Mouse (Mus musculus) liver, embryonic 14.5 days (tissue): ENCODE measurements around the gene Col16a1. TPM values are rescaled to one million over a fixed set of nuclear protein-coding genes. Genes with fewer than 3 reads are reported as not detected.

Experiments used
- ATAC-seq: fragments of 200-750 bp; cut with Nextera tagmentation; 2 replicates; pipeline ENCODE4 v1.8.0; 2017; ENCODE audit warnings: moderate number of reproducible peaks, mild to moderate bottlenecking, moderate library complexity; ENCODE audit not compliant: insufficient read depth
- DNase-seq, 3 experiments: peaks; one replicate each; pipeline ENCODE4 v3.0.0-alpha.2; 2012 to 2013; ENCODE audit warnings: low read depth in 3 of 3, low spot score in 3 of 3
- H3K27ac ChIP-seq: fragments of 300-500 bp; sonication (generic); 2 replicates; pipeline ENCODE4 v1.5.1; 2014; ENCODE audit warnings: moderate library complexity, mild to moderate bottlenecking, control low read depth, inconsistent platforms
- H3K27me3 ChIP-seq: fragments of 300-500 bp; sonication (generic); 2 replicates; pipeline ENCODE4 v1.6.1; 2014; ENCODE audit warnings: mild to moderate bottlenecking, low read length, moderate library complexity; ENCODE audit not compliant: control insufficient read depth, insufficient read depth
- H3K36me3 ChIP-seq: fragments of 300-500 bp; sonication (generic); replicated peaks from 2 replicates; pipeline ENCODE4 v1.6.1; 2014; ENCODE audit warnings: low read depth; ENCODE audit not compliant: control insufficient read depth, insufficient read depth
- H3K4me1 ChIP-seq, 2 experiments: fragments of 200-500 bp in 1 of 2; fragments of 300-500 bp in 1 of 2; sonication (generic) in 1 of 2; replicated peaks; 2 replicates each; pipeline ENCODE4 v1.6.1; 2012 to 2014; ENCODE audit warnings: antibody characterized with exemption in 1 of 2, inconsistent platforms in 1 of 2, low read length in 1 of 2; ENCODE audit not compliant: control insufficient read depth in 2 of 2, insufficient read depth in 2 of 2
- H3K4me2 ChIP-seq: fragments of 300-500 bp; sonication (generic); 2 replicates; pipeline ENCODE4 v1.6.1; 2014; ENCODE audit warnings: low read depth, mild to moderate bottlenecking, control low read depth, moderate library complexity
- H3K4me3 ChIP-seq, 2 experiments: fragments of 200-500 bp in 1 of 2; fragments of 300-500 bp in 1 of 2; sonication (generic) in 1 of 2; 2 replicates each; pipeline ENCODE4 v1.5.1; 2012 to 2014; ENCODE audit warnings: low read depth in 2 of 2, low read length in 2 of 2, mild to moderate bottlenecking in 2 of 2, control low read depth in 1 of 2, inconsistent platforms in 1 of 2, moderate library complexity in 1 of 2; ENCODE audit not compliant: insufficient read depth in 1 of 2
- H3K9ac ChIP-seq: fragments of 300-500 bp; sonication (generic); replicated peaks from 2 replicates; pipeline ENCODE4 v1.6.1; 2014; ENCODE audit warnings: mild to moderate bottlenecking, control low read depth, moderate library complexity
- H3K9me3 ChIP-seq: fragments of 300-500 bp; sonication (generic); 2 replicates; pipeline ENCODE4 v1.6.1; 2016; ENCODE audit warnings: low read length, mixed read lengths; ENCODE audit not compliant: control insufficient read depth
- CTCF ChIP-seq: IDR thresholded peaks from 2 replicates; pipeline ENCODE4 v1.5.1; 2016; ENCODE audit warnings: antibody characterized with exemption, low read depth, control low read depth
- EP300 ChIP-seq: IDR thresholded peaks from 2 replicates; pipeline ENCODE4 v1.6.1; 2016; ENCODE audit warnings: antibody characterized with exemption, low read depth
- WGBS: fragments of 180-500 bp; shearing (Covaris S2); extraction: QIAGEN DNeasy Blood & Tissue Kit; methylation state at CpG from one replicate; pipeline ENCODE4 v1.1.7; 2014; ENCODE audit not compliant: insufficient replicate concordance; 5-methylcytosine and 5-hydroxymethylcytosine counted together
- polyA plus RNA-seq, 2 experiments: library from polyadenylated mRNA; depleted of rRNA in 1 of 2; stranded (reverse) in 1 of 2; unstranded in 1 of 2; fragments of >200 nt; fragmentation: Nextera tagmentation in 1 of 2; extraction: Ambion mirVana in 1 of 2; gene quantifications; 2 replicates each; pipeline versions ENCODE4 v1.2.1 to v1.2.3; 2012 to 2014

Col16a1 gene
- polyA plus RNA-seq (2012; rRNA removed) (2.0 and 3.0 TPM in 2 replicates), polyA plus RNA-seq (2014; fragmentation: Nextera tagmentation; extraction: Ambion mirVana) (1.5 and 2.3 TPM in 2 replicates)

DNA sequence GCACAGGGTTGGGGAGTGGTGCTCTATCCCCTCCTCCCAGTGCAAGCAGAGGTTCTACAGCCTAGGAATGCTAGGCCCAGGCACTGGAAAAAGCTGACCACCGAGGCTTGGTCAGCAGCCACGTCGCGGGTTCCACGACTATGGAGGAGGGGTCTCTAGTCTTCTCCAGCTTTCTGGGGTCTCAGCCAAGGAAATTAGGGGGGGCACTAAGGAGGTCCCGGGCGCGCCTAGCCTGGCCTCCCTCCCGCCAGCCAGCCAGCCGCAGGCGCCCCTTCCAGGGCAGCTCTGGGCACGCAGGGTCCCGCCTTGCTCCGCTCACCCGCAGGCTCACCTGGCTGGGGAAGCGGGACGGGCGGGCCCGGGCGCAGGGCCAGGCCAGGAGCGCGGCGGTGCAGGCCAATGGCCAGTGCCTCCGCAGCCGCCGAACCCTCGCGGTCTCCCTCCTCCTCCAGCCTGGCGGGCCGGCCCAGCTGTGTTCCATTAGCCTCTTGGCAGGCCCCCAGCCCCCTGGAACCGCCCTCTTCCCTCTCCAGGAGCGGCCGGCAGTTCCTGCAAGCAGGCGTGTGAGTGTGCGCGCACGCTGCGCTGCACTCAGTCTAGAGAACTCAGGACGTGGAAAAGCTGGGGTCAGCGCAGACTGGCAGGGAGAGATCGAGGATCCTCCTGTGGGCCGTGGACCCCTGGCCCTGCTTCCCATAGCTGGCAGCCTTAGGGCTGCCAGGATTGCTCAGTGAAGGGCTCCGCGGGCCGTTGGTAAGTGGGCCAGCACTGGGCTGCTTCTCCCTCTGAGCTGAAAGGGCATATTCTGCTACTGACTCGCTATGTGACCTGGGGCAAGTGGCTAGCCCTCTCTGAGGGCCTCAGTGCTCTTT, at the start of gene Col16a1:
Col16a1 (plus strand) TSS at position 510 of the 872 bp plus-strand sequence.
- no peaks in the 10 kb centered on the region for H3K4me1 ChIP-seq
- peaks cover 6% of the 10 kb centered on the region for H3K27me3 ChIP-seq
- no peaks in the 10 kb centered on the region for H3K36me3 ChIP-seq
- no peaks in the 10 kb centered on the region for H3K9me3 ChIP-seq
- no peak for TF ChIP-seq CTCF
- no peak for TF ChIP-seq EP300
- no peak within 1 kb of the TSS for H3K27ac ChIP-seq
- H3K9ac ChIP-seq: no peak within 1 kb of the TSS
- peak within 1 kb of the TSS; percentile 22 for H3K4me2 ChIP-seq
- 8% methylated on average over 43 of the region's 46 CpGs for WGBS
- 0 out of 4 replicates have a peak within 1 kb of the TSS, but pooled peaks of 1 of the 2 experiments have one; percentile 0 for H3K4me3 ChIP-seq
- no peak for DNase-seq
- ATAC-seq: no peak

DNA sequence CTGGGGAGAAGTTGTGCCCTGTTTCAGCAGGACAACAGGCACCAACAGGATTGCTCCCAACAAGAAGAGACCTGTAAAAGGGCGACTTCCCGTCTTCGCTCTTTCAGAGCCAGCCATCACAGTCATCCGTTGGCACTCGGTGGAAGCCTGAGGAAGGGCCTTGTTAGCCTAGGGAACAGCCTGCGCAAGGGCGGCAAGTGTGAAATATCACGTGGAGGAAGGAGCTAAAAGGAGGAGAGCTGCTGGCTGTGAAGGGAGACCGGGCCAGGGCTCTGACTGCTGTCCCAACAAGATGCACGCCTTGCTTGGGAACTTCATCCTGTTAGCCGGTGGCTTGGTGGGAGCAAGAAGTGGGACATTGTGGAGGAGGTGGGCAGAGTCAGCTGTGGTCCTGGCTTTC, 49.5 kb upstream of the Col16a1 start:
- Histone ChIP-seq H3K4me3 (no peak overlapping the region), H3K27ac (no peak overlapping the region), H3K9ac (no peak overlapping the region), H3K4me2 (no peak overlapping the region), H3K36me3 (no peaks in the 10 kb centered on the region), H3K9me3 (no peaks in the 10 kb centered on the region), H3K4me1 (no peaks in the 10 kb centered on the region), H3K27me3 (no peaks in the 10 kb centered on the region; the same call in 1 of the 2 replicates)
- ATAC-seq (no peak), DNase-seq (no peak)
- TF ChIP-seq CTCF (no peak), EP300 (no peak)
- WGBS: 43% methylated on average over 11 of the region's 11 CpGs

DNA sequence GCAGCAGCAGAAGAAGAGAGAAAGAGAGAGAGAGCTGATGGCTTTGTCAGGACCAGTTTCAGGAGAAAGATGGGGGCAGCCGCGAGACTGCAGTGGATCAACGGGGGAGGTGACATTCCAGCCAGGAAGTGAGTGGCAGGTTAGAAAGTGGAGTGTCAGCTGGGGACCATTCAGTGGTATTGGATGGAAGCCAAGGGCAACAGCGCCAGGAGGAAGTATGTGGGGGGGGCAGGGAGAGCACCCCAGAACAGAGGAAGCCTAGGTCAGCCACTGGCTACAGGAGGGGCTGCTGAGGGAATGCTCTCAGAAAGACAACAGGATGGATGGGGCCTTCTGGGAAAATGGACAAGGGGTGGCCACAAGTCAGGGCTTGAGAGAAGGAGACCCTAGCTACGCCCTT, 45.9 kb upstream of the Col16a1 start:
- Histone ChIP-seq H3K27ac (no peak overlapping the region), H3K4me2 (no peak overlapping the region), H3K9me3 (no peaks in the 10 kb centered on the region), H3K9ac (no peak overlapping the region), H3K4me1 (no peaks in the 10 kb centered on the region), H3K36me3 (no peaks in the 10 kb centered on the region), H3K27me3 (no peaks in the 10 kb centered on the region; the same call in 1 of the 2 replicates), H3K4me3 (no peak overlapping the region)
- 36% methylated on average over 5 of the region's 5 CpGs for WGBS
- TF ChIP-seq CTCF (no peak), EP300 (no peak)
- no peak for ATAC-seq
- no peak for DNase-seq

DNA sequence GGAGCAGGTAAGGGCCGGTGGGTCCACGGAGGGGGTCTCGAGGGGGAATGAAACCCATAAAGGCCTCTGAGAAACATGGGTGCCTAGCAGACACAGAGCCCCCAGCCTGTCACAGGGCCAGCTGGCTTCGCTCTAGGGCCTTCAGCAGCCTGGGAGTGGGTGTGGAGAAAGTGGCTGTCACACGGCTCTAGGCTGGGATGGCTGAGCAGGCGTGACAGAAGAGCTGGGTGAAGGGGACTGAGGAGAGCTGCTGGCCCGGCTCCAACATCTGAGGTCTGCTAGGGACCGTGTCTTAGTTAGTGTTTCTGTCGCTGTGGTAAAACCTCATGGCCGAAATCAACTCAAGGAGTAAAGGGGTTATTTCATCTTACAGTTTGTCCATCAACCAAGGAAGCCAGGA, 45.5 kb upstream of the Col16a1 start:
- no peak for TF ChIP-seq EP300
- no peak for TF ChIP-seq CTCF
- Histone ChIP-seq H3K9ac (no peak overlapping the region), H3K4me2 (no peak overlapping the region), H3K27me3 (peaks cover 1% of the 10 kb centered on the region; the same call in 1 of the 2 replicates), H3K9me3 (no peaks in the 10 kb centered on the region), H3K4me1 (no peaks in the 10 kb centered on the region), H3K27ac (no peak overlapping the region), H3K4me3 (no peak overlapping the region), H3K36me3 (no peaks in the 10 kb centered on the region)
- no peak for ATAC-seq
- no peak for DNase-seq
- WGBS: 57% methylated on average over 10 of the region's 10 CpGs

DNA sequence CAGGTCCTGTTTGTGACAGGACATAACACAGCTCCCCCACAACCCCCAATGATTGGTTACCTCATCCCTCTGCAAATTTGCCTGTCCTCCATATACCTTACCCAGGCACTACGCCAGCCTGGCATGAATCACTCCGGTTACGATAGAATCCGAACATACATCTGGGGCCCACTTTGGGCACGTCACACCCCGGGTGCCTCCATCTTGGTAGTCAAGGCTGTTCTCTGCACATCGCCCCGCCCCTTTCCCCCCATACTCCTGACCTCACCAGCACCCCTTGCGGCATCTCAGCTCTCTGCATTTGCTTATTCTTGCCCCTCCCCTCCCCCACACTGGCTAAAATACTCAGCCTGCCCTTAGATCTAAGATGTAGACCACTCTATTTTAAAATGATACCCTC, 42.0 kb upstream of the Col16a1 start:
- DNase-seq (no peak), ATAC-seq (no peak)
- no peaks in the 10 kb centered on the region for H3K4me1 ChIP-seq
- H3K27me3 ChIP-seq: peaks cover 6% of the 10 kb centered on the region; the same call in 1 of the 2 replicates
- no peak overlapping the region for H3K4me3 ChIP-seq
- no peak overlapping the region for H3K27ac ChIP-seq
- TF ChIP-seq EP300 (no peak), CTCF (0 out of 2 replicates have a peak, but pooled peaks have one; percentile 7)
- H3K9me3 ChIP-seq: no peaks in the 10 kb centered on the region
- H3K4me2 ChIP-seq: no peak overlapping the region
- H3K9ac ChIP-seq: no peak overlapping the region
- 48% methylated on average over 9 of the region's 9 CpGs for WGBS
- no peaks in the 10 kb centered on the region for H3K36me3 ChIP-seq
